Mouse (Mus musculus) G1E (cell line): ENCODE results near the gene Gabpb2. TPM values are rescaled to one million over a fixed set of nuclear protein-coding genes. Genes with fewer than 3 reads are reported as not detected.
A peak's percentile ranks its signal among the peaks of the same experiment; 100 is the strongest.
"Not testable (repeated sequence)": the region's sequence is repeated elsewhere in the genome, so short reads cannot be mapped to it uniquely, and the experiment has no call there.

Experiments
- ATAC-seq: 2 replicates; pipeline ENCODE4 v1.8.0; 2016; ENCODE audit warnings: mild to moderate bottlenecking; ENCODE audit not compliant: insufficient number of reproducible peaks, poor library complexity, low FRiP score, severe bottlenecking; ENCODE audit errors: extremely low read depth
- DNase-seq: peaks from one replicate; pipeline ENCODE4 v3.0.0; 2012; ENCODE audit warnings: low spot score
- H3K27me3 ChIP-seq: 2 replicates; pipeline ENCODE4 v1.6.1; 2012; ENCODE audit warnings: mild to moderate bottlenecking, low read length, inconsistent platforms; ENCODE audit not compliant: insufficient read depth
- H3K36me3 ChIP-seq: replicated peaks from 2 replicates; pipeline ENCODE3; 2012; ENCODE audit warnings: mild to moderate bottlenecking, inconsistent platforms
- H3K4me1 ChIP-seq: 2 replicates; pipeline ENCODE4 v1.6.1; 2012; ENCODE audit warnings: low read depth, low read length, inconsistent platforms, mixed read lengths; ENCODE audit not compliant: insufficient read depth
- H3K4me3 ChIP-seq: 2 replicates; pipeline ENCODE4 v1.5.1; 2012; ENCODE audit warnings: low read depth, mild to moderate bottlenecking, inconsistent platforms, low read length, moderate library complexity, mixed read lengths
- H3K9me3 ChIP-seq: replicated peaks from 2 replicates; pipeline ENCODE4 v1.6.1; 2012; ENCODE audit warnings: inconsistent platforms
- CTCF ChIP-seq: IDR thresholded peaks from 2 replicates; pipeline ENCODE4 v1.5.1; 2012; ENCODE audit warnings: low read depth, low read length, inconsistent platforms, mixed read lengths
- GATA1 ChIP-seq: IDR thresholded peaks from 2 replicates; pipeline ENCODE4 v1.6.1; 2012; ENCODE audit warnings: borderline replicate concordance, low read length, inconsistent platforms, mixed read lengths
- GATA2 ChIP-seq: IDR thresholded peaks from 2 replicates; pipeline ENCODE4 v1.6.1; 2012; ENCODE audit warnings: low read depth, low read length, inconsistent platforms, borderline replicate concordance
- POLR2AphosphoS5 ChIP-seq: IDR thresholded peaks from 2 replicates; pipeline ENCODE4 v1.6.1; 2012; ENCODE audit warnings: low read depth, low read length, inconsistent platforms; ENCODE audit not compliant: insufficient replicate concordance
- TAL1 ChIP-seq: conservative IDR thresholded peaks from 2 replicates; pipeline ENCODE4 v1.6.1; 2012; ENCODE audit warnings: low read depth, low read length, inconsistent platforms, mixed read lengths
- polyA plus RNA-seq: library from polyadenylated mRNA; stranded (reverse); fragments of >175 nt; gene quantifications from 2 replicates; pipeline ENCODE4 v1.2.3, GENCODE M21; 2012
- total RNA-seq, 2 experiments: library from RNA; stranded (forward) in 1 of 2; stranded (reverse) in 1 of 2; fragments of 200-1000 nt in 1 of 2; fragments of >200 nt in 1 of 2; fragmentation: Nextera tagmentation in 1 of 2; gene quantifications; 2 replicates each; pipeline ENCODE4 v1.2.3; 2014 to 2017

Gabpb2 gene
- total and polyA plus RNA-seq, 3 experiments: 6.2 to 110 (median 62.8) TPM

- ATAC-seq: no peak
- Histone ChIP-seq H3K9me3 (no peaks in the 10 kb centered on the region; the same call in 1 of the 2 replicates), H3K36me3 (peaks cover 53% of the 10 kb centered on the region), H3K4me1 (peaks cover 33% of the 10 kb centered on the region), H3K4me3 (no peak overlapping the region), H3K27me3 (no peaks in the 10 kb centered on the region)
- no peak for DNase-seq
- TF ChIP-seq GATA2 (no peak), TAL1 (no peak), GATA1 (no peak), CTCF (no peak), POLR2AphosphoS5 (no peak)
Observed at GRCm38 (mm10) chr3:95136336-95136735, 81.4 kb downstream of the Gabpb2 start.

- Histone ChIP-seq H3K9me3 (no peaks in the 10 kb centered on the region; the same call in 1 of the 2 replicates), H3K27me3 (no peaks in the 10 kb centered on the region), H3K4me1 (peaks cover 33% of the 10 kb centered on the region), H3K4me3 (peak overlapping the region; percentile 65; the same call in 1 of the 2 replicates), H3K36me3 (peaks cover 53% of the 10 kb centered on the region)
- TF ChIP-seq CTCF (no peak), POLR2AphosphoS5 (no peak), GATA1 (no peak), TAL1 (no peak), GATA2 (no peak)
- DNase-seq: no peak
- ATAC-seq: no peak
Observed at GRCm38 (mm10) chr3:95135433-95136052, 82.2 kb downstream of the Gabpb2 start.

DNA sequence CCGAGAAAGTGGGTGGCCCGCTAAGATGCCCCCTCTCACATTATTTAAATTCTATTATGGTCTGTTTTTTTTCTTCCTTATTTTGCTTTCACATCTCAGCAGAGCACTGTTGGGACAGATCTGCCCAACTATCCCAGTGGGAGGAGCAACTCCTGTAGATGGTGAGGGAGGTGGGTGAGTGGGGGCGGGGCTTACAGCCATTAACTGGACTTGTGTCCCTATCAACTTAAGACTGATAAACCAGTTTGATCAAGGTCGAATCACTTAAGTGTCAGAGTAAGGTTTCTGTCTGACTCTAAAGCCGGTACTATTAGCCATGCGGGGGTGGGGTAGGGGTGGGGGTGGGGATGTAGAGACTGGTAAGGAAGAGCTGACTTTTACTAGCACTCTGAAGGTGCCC, 82.7 kb downstream of the Gabpb2 start:
- Histone ChIP-seq H3K9me3 (no peaks in the 10 kb centered on the region; the same call in 1 of the 2 replicates), H3K27me3 (no peaks in the 10 kb centered on the region), H3K4me1 (peaks cover 35% of the 10 kb centered on the region), H3K36me3 (peaks cover 52% of the 10 kb centered on the region), H3K4me3 (peak overlapping the region; percentile 65)
- peak; percentile 82 for DNase-seq
- peak; percentile 54 for ATAC-seq
- TF ChIP-seq TAL1 (no peak), CTCF (no peak), GATA1 (no peak), GATA2 (no peak)

DNA sequence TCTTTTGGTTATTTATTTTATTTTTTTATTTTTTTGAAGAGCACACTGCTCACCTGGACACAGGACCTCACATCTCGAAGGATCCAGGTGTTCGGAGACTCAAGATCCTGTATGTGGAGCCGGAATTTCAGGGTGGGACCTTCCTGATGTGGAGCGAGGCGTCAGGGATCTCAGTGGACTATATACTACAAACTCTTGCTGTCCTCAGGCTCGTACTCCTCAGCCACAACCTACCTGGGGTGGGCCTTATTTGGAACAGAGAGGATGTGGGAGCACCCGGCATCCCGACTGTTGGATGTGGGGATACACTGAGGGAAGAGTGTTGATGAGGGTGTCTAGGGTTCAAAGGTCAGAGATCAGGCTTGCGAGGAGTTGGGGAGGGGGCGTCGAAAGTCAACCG, 83.6 kb downstream of the Gabpb2 start:
- DNase-seq, H3K4me3 ChIP-seq, H3K27me3 ChIP-seq, ATAC-seq, H3K9me3 ChIP-seq: not testable (repeated sequence)
- Histone ChIP-seq H3K36me3 (peaks cover 53% of the 10 kb centered on the region), H3K4me1 (peaks cover 39% of the 10 kb centered on the region)

DNA sequence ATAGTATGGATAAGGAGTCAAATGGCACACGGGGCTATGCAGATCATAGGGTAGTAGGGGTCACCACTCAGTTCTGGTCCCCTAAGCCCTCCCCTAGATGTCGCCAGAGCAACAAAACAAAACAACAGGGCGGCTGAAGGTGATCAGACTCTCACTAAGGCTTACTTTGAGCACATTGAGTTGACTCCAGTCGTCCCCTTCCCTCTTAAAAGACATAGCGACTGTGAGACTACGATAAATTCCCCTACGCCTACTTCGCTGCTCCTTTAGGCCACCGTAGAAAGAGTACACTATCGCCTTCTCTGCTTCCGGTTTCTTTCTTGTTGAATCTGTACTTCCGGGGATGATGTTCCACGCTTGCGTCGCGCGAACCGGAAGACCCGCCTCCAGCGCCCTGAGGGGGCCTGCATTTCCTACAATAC, 84.0 kb downstream of the Gabpb2 start, which contains the start of the genes Scnm1 and Lysmd1:
TSS of gene Scnm1 (minus strand) at position 332 of the 422 bp plus-strand sequence.
TSS of gene Lysmd1 (plus strand) at position 409 of the 422 bp plus-strand sequence.
- H3K4me3 ChIP-seq: peak within 1 kb of the TSS; percentile 72
- TF ChIP-seq CTCF (no peak), POLR2AphosphoS5 (no peak), GATA2 (no peak), GATA1 (no peak), TAL1 (no peak)
- H3K9me3 ChIP-seq: no peaks in the 10 kb centered on the region
- H3K27me3 ChIP-seq: no peaks in the 10 kb centered on the region
- peak; percentile 89 for ATAC-seq
- peak; percentile 79 for DNase-seq
- peaks cover 40% of the 10 kb centered on the region for H3K4me1 ChIP-seq
- peaks cover 58% of the 10 kb centered on the region for H3K36me3 ChIP-seq

- ATAC-seq: no peak
- Histone ChIP-seq H3K36me3 (peaks cover 62% of the 10 kb centered on the region), H3K9me3 (no peaks in the 10 kb centered on the region), H3K4me3 (peak overlapping the region; percentile 72), H3K4me1 (peaks cover 40% of the 10 kb centered on the region), H3K27me3 (no peaks in the 10 kb centered on the region)
- TF ChIP-seq TAL1 (no peak), GATA1 (no peak), GATA2 (no peak), CTCF (no peak), POLR2AphosphoS5 (no peak)
- no peak for DNase-seq
Observed at GRCm38 (mm10) chr3:95133176-95133575, 84.5 kb downstream of the Gabpb2 start.

- H3K27me3 ChIP-seq, DNase-seq, H3K4me3 ChIP-seq, ATAC-seq, H3K9me3 ChIP-seq: not testable (repeated sequence)
- Histone ChIP-seq H3K36me3 (peaks cover 64% of the 10 kb centered on the region), H3K4me1 (peaks cover 40% of the 10 kb centered on the region)
Observed at GRCm38 (mm10) chr3:95132389-95132788, 85.3 kb downstream of the Gabpb2 start.

Other genes with a start within 250 kb of the Gabpb2 start
Only the 20 nearest of the 21 such genes appear.
- 44.7 and 52.9 TPM in 2 replicates for gene Zfp687, start 202.5 kb downstream of the Gabpb2 start, total RNA-seq (2014; fragmentation: Nextera tagmentation)
- gene Zfp687, start 202.5 kb downstream of the Gabpb2 start, total RNA-seq (2017): 22.4 and 27.5 TPM in 2 replicates
- 64.0 and 72.5 TPM in 2 replicates for gene Zfp687, start 202.5 kb downstream of the Gabpb2 start, polyA plus RNA-seq
- 92.0 and 92.7 TPM in 2 replicates for gene Psmd4, start 175.3 kb downstream of the Gabpb2 start, total RNA-seq (2014; fragmentation: Nextera tagmentation)
- gene Psmd4, start 175.3 kb downstream of the Gabpb2 start, total RNA-seq (2017): 374 and 411 TPM in 2 replicates
- gene Psmd4, start 175.3 kb downstream of the Gabpb2 start, polyA plus RNA-seq: 108 and 177 TPM in 2 replicates
- gene Pip5k1a, start 111.0 kb downstream of the Gabpb2 start, total RNA-seq (2014; fragmentation: Nextera tagmentation): 67.5 and 67.6 TPM in 2 replicates
- 39.3 and 40.1 TPM in 2 replicates for gene Pip5k1a, start 111.0 kb downstream of the Gabpb2 start, total RNA-seq (2017)
- 21.9 and 30.0 TPM in 2 replicates for gene Pip5k1a, start 111.0 kb downstream of the Gabpb2 start, polyA plus RNA-seq
- gene Vps72, start 106.9 kb downstream of the Gabpb2 start, total RNA-seq (2014; fragmentation: Nextera tagmentation): 108 and 120 TPM in 2 replicates
- gene Vps72, start 106.9 kb downstream of the Gabpb2 start, total RNA-seq (2017): 96.2 and 146 TPM in 2 replicates
- 274 and 307 TPM in 2 replicates for gene Vps72, start 106.9 kb downstream of the Gabpb2 start, polyA plus RNA-seq
- gene Tmod4, start 93.4 kb downstream of the Gabpb2 start, total RNA-seq (2014; fragmentation: Nextera tagmentation): 9.9 and 11.7 TPM in 2 replicates
- 3.3 and 4.5 TPM in 2 replicates for gene Tmod4, start 93.4 kb downstream of the Gabpb2 start, total RNA-seq (2017)
- gene Tmod4, start 93.4 kb downstream of the Gabpb2 start, polyA plus RNA-seq: 0.17 and 0.22 TPM in 2 replicates
- gene Scnm1, start 83.9 kb downstream of the Gabpb2 start, total RNA-seq (2014; fragmentation: Nextera tagmentation): 85.9 and 107 TPM in 2 replicates
- gene Scnm1, start 83.9 kb downstream of the Gabpb2 start, total RNA-seq (2017): 76.8 and 81.5 TPM in 2 replicates
- gene Scnm1, start 83.9 kb downstream of the Gabpb2 start, polyA plus RNA-seq: 7.1 and 8.2 TPM in 2 replicates
- 5.9 and 7.0 TPM in 2 replicates for gene Lysmd1, start 83.8 kb downstream of the Gabpb2 start, total RNA-seq (2014; fragmentation: Nextera tagmentation)
- gene Lysmd1, start 83.8 kb downstream of the Gabpb2 start, total RNA-seq (2017): 10.7 and 11.1 TPM in 2 replicates
- gene Lysmd1, start 83.8 kb downstream of the Gabpb2 start, polyA plus RNA-seq: 5.6 and 7.4 TPM in 2 replicates
- gene Tnfaip8l2, start 75.6 kb downstream of the Gabpb2 start, total RNA-seq (2014; fragmentation: Nextera tagmentation): not detected in 2 replicates
- gene Tnfaip8l2, start 75.6 kb downstream of the Gabpb2 start, total RNA-seq (2017): 0.16 TPM in 1 of 2 replicates, not detected in the other
- gene Tnfaip8l2, start 75.6 kb downstream of the Gabpb2 start, polyA plus RNA-seq: not detected in 2 replicates
- gene Sema6c, start 57.5 kb downstream of the Gabpb2 start, total RNA-seq (2014; fragmentation: Nextera tagmentation): 1.9 and 3.4 TPM in 2 replicates
- 0.52 and 0.71 TPM in 2 replicates for gene Sema6c, start 57.5 kb downstream of the Gabpb2 start, total RNA-seq (2017)
- 1.6 and 1.8 TPM in 2 replicates for gene Sema6c, start 57.5 kb downstream of the Gabpb2 start, polyA plus RNA-seq
- 105 and 109 TPM in 2 replicates for gene Cdc42se1, start 10.8 kb upstream of the Gabpb2 start, total RNA-seq (2014; fragmentation: Nextera tagmentation)
- gene Cdc42se1, start 10.8 kb upstream of the Gabpb2 start, total RNA-seq (2017): 88.3 and 91.8 TPM in 2 replicates
- gene Cdc42se1, start 10.8 kb upstream of the Gabpb2 start, polyA plus RNA-seq: 128 and 150 TPM in 2 replicates
- gene Mllt11, start 14.3 kb upstream of the Gabpb2 start, total RNA-seq (2014; fragmentation: Nextera tagmentation): 7.7 and 8.1 TPM in 2 replicates
- 8.3 and 10.4 TPM in 2 replicates for gene Mllt11, start 14.3 kb upstream of the Gabpb2 start, total RNA-seq (2017)
- 3.3 and 4.1 TPM in 2 replicates for gene Mllt11, start 14.3 kb upstream of the Gabpb2 start, polyA plus RNA-seq
- 0.78 TPM in 1 of 2 replicates, not detected in the other for gene Gm128, start 23.7 kb upstream of the Gabpb2 start, total RNA-seq (2014; fragmentation: Nextera tagmentation)
- gene Gm128, start 23.7 kb upstream of the Gabpb2 start, total RNA-seq (2017): 0.12 TPM in 1 of 2 replicates, not detected in the other
- not detected in 2 replicates for gene Gm128, start 23.7 kb upstream of the Gabpb2 start, polyA plus RNA-seq
- gene Bnipl, start 33.3 kb upstream of the Gabpb2 start, total RNA-seq (2014; fragmentation: Nextera tagmentation): not detected in 2 replicates
- 0.35 TPM in 1 of 2 replicates, not detected in the other for gene Bnipl, start 33.3 kb upstream of the Gabpb2 start, total RNA-seq (2017)
- gene Bnipl, start 33.3 kb upstream of the Gabpb2 start, polyA plus RNA-seq: 0.03 and 0.12 TPM in 2 replicates
- gene Mindy1, start 63.4 kb upstream of the Gabpb2 start, total RNA-seq (2014; fragmentation: Nextera tagmentation): 49.1 and 49.7 TPM in 2 replicates
- gene Mindy1, start 63.4 kb upstream of the Gabpb2 start, total RNA-seq (2017): 31.4 and 36.0 TPM in 2 replicates
- gene Mindy1, start 63.4 kb upstream of the Gabpb2 start, polyA plus RNA-seq: 77.5 and 97.0 TPM in 2 replicates
- 32.3 and 33.5 TPM in 2 replicates for gene Prune1, start 64.2 kb upstream of the Gabpb2 start, total RNA-seq (2014; fragmentation: Nextera tagmentation)
- gene Prune1, start 64.2 kb upstream of the Gabpb2 start, total RNA-seq (2017): 14.7 and 15.1 TPM in 2 replicates
- 3.8 and 4.8 TPM in 2 replicates for gene Prune1, start 64.2 kb upstream of the Gabpb2 start, polyA plus RNA-seq
- 15.2 and 29.8 TPM in 2 replicates for gene Anxa9, start 89.3 kb upstream of the Gabpb2 start, total RNA-seq (2014; fragmentation: Nextera tagmentation)
- 9.4 and 10.3 TPM in 2 replicates for gene Anxa9, start 89.3 kb upstream of the Gabpb2 start, total RNA-seq (2017)
- gene Anxa9, start 89.3 kb upstream of the Gabpb2 start, polyA plus RNA-seq: 1.1 and 1.4 TPM in 2 replicates
- 284 and 285 TPM in 2 replicates for gene Cers2, start 96.9 kb upstream of the Gabpb2 start, total RNA-seq (2014; fragmentation: Nextera tagmentation)
- gene Cers2, start 96.9 kb upstream of the Gabpb2 start, total RNA-seq (2017): 197 and 249 TPM in 2 replicates
- 459 and 654 TPM in 2 replicates for gene Cers2, start 96.9 kb upstream of the Gabpb2 start, polyA plus RNA-seq
- 157 and 159 TPM in 2 replicates for gene Setdb1, start 139.3 kb upstream of the Gabpb2 start, total RNA-seq (2014; fragmentation: Nextera tagmentation)
- gene Setdb1, start 139.3 kb upstream of the Gabpb2 start, total RNA-seq (2017): 120 and 128 TPM in 2 replicates
- 66.1 and 72.8 TPM in 2 replicates for gene Setdb1, start 139.3 kb upstream of the Gabpb2 start, polyA plus RNA-seq
- gene 4930558C23Rik, start 184.9 kb upstream of the Gabpb2 start, total RNA-seq (2014; fragmentation: Nextera tagmentation): not detected in 2 replicates
- gene 4930558C23Rik, start 184.9 kb upstream of the Gabpb2 start, total RNA-seq (2017): not detected in 2 replicates
- gene 4930558C23Rik, start 184.9 kb upstream of the Gabpb2 start, polyA plus RNA-seq: not detected in 2 replicates
- 164 and 171 TPM in 2 replicates for gene Arnt, start 216.5 kb upstream of the Gabpb2 start, total RNA-seq (2014; fragmentation: Nextera tagmentation)
- gene Arnt, start 216.5 kb upstream of the Gabpb2 start, total RNA-seq (2017): 37.6 and 41.6 TPM in 2 replicates
- gene Arnt, start 216.5 kb upstream of the Gabpb2 start, polyA plus RNA-seq: 53.0 and 53.5 TPM in 2 replicates